Mouse (Mus musculus): ENCODE measurements around the gene Rnf157. TPM values are rescaled to one million over a fixed set of nuclear protein-coding genes. Genes with fewer than 3 reads are reported as not detected.

Gene Rnf157
- polyA plus RNA-seq, 2 experiments = 0.57 to 0.66 TPM

- Histone ChIP-seq H3K36me3 (replicated peaks; ENCODE audit: control insufficient read depth, insufficient read depth, low read depth) (no peaks in the 10 kb centered on the region), H3K4me2 (ENCODE audit: low read depth) (no peak overlapping the region), H3K4me1 (replicated peaks; ENCODE audit: control insufficient read depth in 2 of 2, insufficient read depth in 2 of 2, low read length in 1 of 2) (no peaks in the 10 kb centered on the region), H3K4me3 (ENCODE audit: insufficient read depth in 1 of 2, low read depth in 2 of 2, low read length in 2 of 2) (no peak overlapping the region), H3K9me3 (ENCODE audit: control insufficient read depth, low read length) (no peaks in the 10 kb centered on the region), H3K9ac (replicated peaks) (no peak overlapping the region), H3K27me3 (ENCODE audit: control insufficient read depth, insufficient read depth, low read length) (peaks cover 16% of the 10 kb centered on the region), H3K27ac (no peak overlapping the region)
- WGBS (ENCODE audit: insufficient replicate concordance) = 59% methylated on average over 18 of the region's 18 CpGs
- TF ChIP-seq CTCF (IDR thresholded peaks at IDR 0.05; ENCODE audit: low read depth) (no peak), EP300 (IDR thresholded peaks at IDR 0.05; ENCODE audit: low read depth) (no peak)
- ATAC-seq (ENCODE audit: insufficient read depth) (no peak), DNase-seq (ENCODE audit: low read depth in 3 of 3, low spot score in 3 of 3) (no peak)
Observed at GRCm38 (mm10) chr11:116329314-116330210, 83.3 kb downstream of the Rnf157 start.

- WGBS (ENCODE audit: insufficient replicate concordance) = 66% methylated on average over 7 of the region's 7 CpGs
- DNase-seq (ENCODE audit: low read depth in 3 of 3, low spot score in 3 of 3) = no peak
- Histone ChIP-seq H3K27me3 (ENCODE audit: control insufficient read depth, insufficient read depth, low read length) (no peaks in the 10 kb centered on the region), H3K4me3 (ENCODE audit: insufficient read depth in 1 of 2, low read depth in 2 of 2, low read length in 2 of 2) (no peak overlapping the region), H3K4me2 (ENCODE audit: low read depth) (no peak overlapping the region), H3K36me3 (replicated peaks; ENCODE audit: control insufficient read depth, insufficient read depth, low read depth) (no peaks in the 10 kb centered on the region), H3K27ac (no peak overlapping the region), H3K9ac (replicated peaks) (no peak overlapping the region), H3K9me3 (ENCODE audit: control insufficient read depth, low read length) (no peaks in the 10 kb centered on the region), H3K4me1 (replicated peaks; ENCODE audit: control insufficient read depth in 2 of 2, insufficient read depth in 2 of 2, low read length in 1 of 2) (no peaks in the 10 kb centered on the region)
- TF ChIP-seq EP300 (IDR thresholded peaks at IDR 0.05; ENCODE audit: low read depth) = no peak
- no peak for ATAC-seq (ENCODE audit: insufficient read depth)
Observed at GRCm38 (mm10) chr11:116326963-116327603, 85.7 kb downstream of the Rnf157 start.

GRCm38 (mm10) chr11:116318719-116319659 lies 93.8 kb downstream of the Rnf157 start:
- H3K9ac ChIP-seq (replicated peaks) = peak overlapping the region; percentile 45
- no peaks in the 10 kb centered on the region for H3K9me3 ChIP-seq (ENCODE audit: control insufficient read depth, low read length)
- DNase-seq (ENCODE audit: low read depth in 3 of 3, low spot score in 3 of 3) (peak in 2 of 3 experiments; percentile 51 to 55), ATAC-seq (ENCODE audit: insufficient read depth) (peak; percentile 75)
- H3K4me1 ChIP-seq (replicated peaks; ENCODE audit: control insufficient read depth in 2 of 2, insufficient read depth in 2 of 2, low read length in 1 of 2) = 0 out of 4 replicates have a peak, but pooled peaks cover 0 to 5% of the 10 kb centered on the region in 2 experiments
- no peaks in the 10 kb centered on the region; the same call in 1 of the 2 replicates for H3K27me3 ChIP-seq (ENCODE audit: control insufficient read depth, insufficient read depth, low read length)
- H3K36me3 ChIP-seq (replicated peaks; ENCODE audit: control insufficient read depth, insufficient read depth, low read depth) = no peaks in the 10 kb centered on the region
- TF ChIP-seq EP300 (IDR thresholded peaks at IDR 0.05; ENCODE audit: low read depth) = no peak
- peak; percentile 98 for TF ChIP-seq CTCF (IDR thresholded peaks at IDR 0.05; ENCODE audit: low read depth)
- 2% methylated on average over 41 of the region's 41 CpGs for WGBS (ENCODE audit: insufficient replicate concordance)
- no peak overlapping the region for H3K27ac ChIP-seq
- H3K4me3 ChIP-seq (ENCODE audit: insufficient read depth in 1 of 2, low read depth in 2 of 2, low read length in 2 of 2) = peak overlapping the region; percentile 38 to 48
- H3K4me2 ChIP-seq (ENCODE audit: low read depth) = peak overlapping the region; percentile 71

GRCm38 (mm10) chr11:116312359-116312758 lies 100.5 kb downstream of the Rnf157 start:
- H3K27ac ChIP-seq = no peak overlapping the region
- H3K36me3 ChIP-seq (replicated peaks; ENCODE audit: control insufficient read depth, insufficient read depth, low read depth) = no peaks in the 10 kb centered on the region
- no peaks in the 10 kb centered on the region for H3K27me3 ChIP-seq (ENCODE audit: control insufficient read depth, insufficient read depth, low read length)
- H3K4me1 ChIP-seq (replicated peaks; ENCODE audit: control insufficient read depth in 2 of 2, insufficient read depth in 2 of 2, low read length in 1 of 2) = peaks cover 9 to 16% of the 10 kb centered on the region in 2 experiments
- H3K4me3 ChIP-seq (ENCODE audit: insufficient read depth in 1 of 2, low read depth in 2 of 2, low read length in 2 of 2) = no peak overlapping the region
- no peak for TF ChIP-seq CTCF (IDR thresholded peaks at IDR 0.05; ENCODE audit: low read depth)
- TF ChIP-seq EP300 (IDR thresholded peaks at IDR 0.05; ENCODE audit: low read depth) = no peak
- no peak for DNase-seq (ENCODE audit: low read depth in 3 of 3, low spot score in 3 of 3)
- no peaks in the 10 kb centered on the region for H3K9me3 ChIP-seq (ENCODE audit: control insufficient read depth, low read length)
- H3K9ac ChIP-seq (replicated peaks) = no peak overlapping the region
- no peak overlapping the region for H3K4me2 ChIP-seq (ENCODE audit: low read depth)
- ATAC-seq (ENCODE audit: insufficient read depth) = no peak
- WGBS (ENCODE audit: insufficient replicate concordance) = 57% methylated on average over 8 of the region's 8 CpGs
